Mouse (Mus musculus) forebrain, embryonic 14.5 days (tissue): Measurements from ENCODE around the gene Rbm42. TPM values are rescaled to one million over a fixed set of nuclear protein-coding genes. Genes with fewer than 3 reads are reported as not detected.

ENCODE experiments used
- ATAC-seq: fragments of 200-750 bp; cut with Nextera tagmentation; 2 replicates; pipeline ENCODE4 v1.8.0; 2017; ENCODE audit warnings: mild to moderate bottlenecking, moderate library complexity
- DNase-seq: peaks from one replicate; pipeline ENCODE4 v3.0.0-alpha.2; 2015; ENCODE audit warnings: low spot score
- H3K27ac ChIP-seq: fragments of 300-500 bp; sonication (generic); 2 replicates; pipeline ENCODE4 v1.5.1; 2014; ENCODE audit warnings: low read depth, mild to moderate bottlenecking, control low read depth, low read length, moderate library complexity
- H3K27me3 ChIP-seq: fragments of 300-500 bp; sonication (generic); replicated peaks from 2 replicates; pipeline ENCODE4 v1.6.1; 2014; ENCODE audit warnings: low read length, control low read depth, mixed read lengths; ENCODE audit not compliant: control insufficient read depth, insufficient read depth
- H3K36me3 ChIP-seq: fragments of 300-500 bp; sonication (generic); 2 replicates; pipeline ENCODE4 v1.6.1; 2014; ENCODE audit warnings: low read length, control low read depth; ENCODE audit not compliant: control insufficient read depth, insufficient read depth
- H3K4me1 ChIP-seq: fragments of 300-500 bp; sonication (generic); 2 replicates; pipeline ENCODE4 v1.6.1; 2014; ENCODE audit warnings: antibody characterized with exemption, low read length, control low read depth; ENCODE audit not compliant: control insufficient read depth, insufficient read depth
- H3K4me2 ChIP-seq: fragments of 300-500 bp; sonication (generic); 2 replicates; pipeline ENCODE4 v1.6.1; 2014; ENCODE audit warnings: mild to moderate bottlenecking, control low read depth, low read length
- H3K4me3 ChIP-seq: fragments of 300-500 bp; sonication (generic); 2 replicates; pipeline ENCODE4 v1.5.1; 2014; ENCODE audit warnings: low read depth, low read length, control low read depth
- H3K9ac ChIP-seq: fragments of 300-500 bp; sonication (generic); 2 replicates; pipeline ENCODE4 v1.6.1; 2014; ENCODE audit warnings: mild to moderate bottlenecking, low read length, control low read depth, moderate library complexity
- H3K9me3 ChIP-seq: fragments of 300-500 bp; sonication (generic); replicated peaks from 2 replicates; pipeline ENCODE4 v1.6.1; 2016; ENCODE audit warnings: low read length, control low read depth, mixed read lengths; ENCODE audit not compliant: control insufficient read depth
- WGBS: fragments of 180-500 bp; shearing (Covaris S2); extraction: QIAGEN DNeasy Blood & Tissue Kit; methylation state at CpG from one replicate; pipeline ENCODE4 v1.1.7; 2014; 5-methylcytosine and 5-hydroxymethylcytosine counted together
- polyA plus RNA-seq: library from polyadenylated mRNA; unstranded; fragments of >200 nt; fragmentation: Nextera tagmentation; extraction: Ambion mirVana; gene quantifications from 2 replicates; pipeline ENCODE4 v1.2.1, GENCODE M21; 2014

The Rbm42 gene
- polyA plus RNA-seq, 1 experiment from 2014 or later: 120 TPM

- Histone ChIP-seq H3K4me3 (no peak overlapping the region), H3K4me1 (no peaks in the 10 kb centered on the region), H3K9me3 (no peaks in the 10 kb centered on the region), H3K36me3 (0 out of 2 replicates have a peak, but pooled peaks cover under 1% of the 10 kb centered on the region), H3K27ac (no peak overlapping the region), H3K4me2 (no peak overlapping the region), H3K27me3 (no peaks in the 10 kb centered on the region), H3K9ac (no peak overlapping the region; the same call in 1 of the 2 replicates)
- ATAC-seq (no peak), DNase-seq (no peak)
- WGBS: 63% methylated on average over 7 of the region's 7 CpGs
Observed at GRCm38 (mm10) chr7:30610043-30610442, 40.1 kb downstream of the Rbm42 start.

GRCm38 (mm10) chr7:30608476-30608875, 41.6 kb downstream of the Rbm42 start:
- Histone ChIP-seq H3K27me3 (no peaks in the 10 kb centered on the region), H3K36me3 (no peaks in the 10 kb centered on the region), H3K9ac (peak overlapping the region; percentile 5; the same call in 1 of the 2 replicates), H3K4me3 (no peak overlapping the region), H3K4me1 (no peaks in the 10 kb centered on the region), H3K9me3 (no peaks in the 10 kb centered on the region), H3K4me2 (no peak overlapping the region), H3K27ac (no peak overlapping the region)
- ATAC-seq: no peak
- 48% methylated on average over 16 of the region's 16 CpGs for WGBS
- no peak for DNase-seq

DNA sequence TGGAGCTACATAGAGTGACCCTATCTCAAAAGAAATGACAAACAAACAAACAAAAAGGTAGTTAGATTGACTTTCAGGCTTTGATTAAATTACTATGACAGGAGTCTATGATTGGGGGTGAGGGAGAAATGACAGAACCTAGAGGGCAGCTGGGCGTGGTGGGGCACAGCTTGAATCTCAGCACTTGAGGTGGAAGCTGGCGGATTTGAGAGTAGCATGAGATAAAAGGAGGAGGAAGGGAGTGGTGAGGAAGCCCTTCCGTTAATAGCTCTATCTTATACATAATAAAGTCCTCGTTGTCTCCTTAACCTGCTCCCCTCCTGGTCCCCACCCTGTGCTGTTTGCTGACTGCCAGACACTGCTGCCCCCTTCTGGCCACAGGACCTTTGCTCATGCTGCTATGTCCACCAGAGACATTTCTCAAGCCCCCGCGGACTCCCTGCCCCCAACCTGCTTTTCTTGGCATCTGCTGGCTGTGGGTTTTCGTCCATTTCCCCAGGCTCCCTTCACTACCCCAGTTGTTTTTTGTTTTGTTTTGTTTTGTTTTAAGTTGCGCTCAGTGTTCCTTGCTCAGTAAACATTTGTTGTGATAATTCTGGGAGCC, 42.3 kb downstream of the Rbm42 start:
- no peaks in the 10 kb centered on the region for H3K4me1 ChIP-seq
- no peak overlapping the region for H3K27ac ChIP-seq
- H3K9me3 ChIP-seq: no peaks in the 10 kb centered on the region
- H3K36me3 ChIP-seq: no peaks in the 10 kb centered on the region
- WGBS: 31% methylated on average over 8 of the region's 8 CpGs
- ATAC-seq: peak; percentile 42; the same call in 1 of the 2 replicates
- DNase-seq: peak; percentile 54
- H3K27me3 ChIP-seq: no peaks in the 10 kb centered on the region
- H3K4me3 ChIP-seq: no peak overlapping the region
- no peak overlapping the region for H3K4me2 ChIP-seq
- no peak overlapping the region; the same call in 1 of the 2 replicates for H3K9ac ChIP-seq

GRCm38 (mm10) chr7:30604944-30605343, 45.2 kb downstream of the Rbm42 start:
- Histone ChIP-seq H3K4me1 (no peaks in the 10 kb centered on the region), H3K27me3 (no peaks in the 10 kb centered on the region), H3K4me3 (no peak overlapping the region), H3K4me2 (no peak overlapping the region), H3K9ac (no peak overlapping the region), H3K36me3 (no peaks in the 10 kb centered on the region), H3K9me3 (no peaks in the 10 kb centered on the region), H3K27ac (no peak overlapping the region)
- no peak for DNase-seq
- ATAC-seq: no peak
- 87% methylated on average over 8 of the region's 8 CpGs for WGBS

GRCm38 (mm10) chr7:30604424-30604823, 45.7 kb downstream of the Rbm42 start:
- DNase-seq: no peak
- Histone ChIP-seq H3K27ac (no peak overlapping the region), H3K4me1 (no peaks in the 10 kb centered on the region), H3K36me3 (no peaks in the 10 kb centered on the region), H3K4me3 (no peak overlapping the region), H3K9ac (no peak overlapping the region), H3K27me3 (no peaks in the 10 kb centered on the region), H3K9me3 (no peaks in the 10 kb centered on the region), H3K4me2 (no peak overlapping the region)
- no peak for ATAC-seq
- 58% methylated on average over 8 of the region's 8 CpGs for WGBS

GRCm38 (mm10) chr7:30602583-30602982, 47.5 kb downstream of the Rbm42 start:
- no peak for DNase-seq
- no peak overlapping the region for H3K4me2 ChIP-seq
- no peaks in the 10 kb centered on the region for H3K4me1 ChIP-seq
- no peak overlapping the region for H3K27ac ChIP-seq
- ATAC-seq: no peak
- 64% methylated on average over 3 of the region's 3 CpGs for WGBS
- no peaks in the 10 kb centered on the region for H3K9me3 ChIP-seq
- H3K9ac ChIP-seq: no peak overlapping the region
- no peak overlapping the region for H3K4me3 ChIP-seq
- H3K27me3 ChIP-seq: no peaks in the 10 kb centered on the region
- H3K36me3 ChIP-seq: no peaks in the 10 kb centered on the region

DNA sequence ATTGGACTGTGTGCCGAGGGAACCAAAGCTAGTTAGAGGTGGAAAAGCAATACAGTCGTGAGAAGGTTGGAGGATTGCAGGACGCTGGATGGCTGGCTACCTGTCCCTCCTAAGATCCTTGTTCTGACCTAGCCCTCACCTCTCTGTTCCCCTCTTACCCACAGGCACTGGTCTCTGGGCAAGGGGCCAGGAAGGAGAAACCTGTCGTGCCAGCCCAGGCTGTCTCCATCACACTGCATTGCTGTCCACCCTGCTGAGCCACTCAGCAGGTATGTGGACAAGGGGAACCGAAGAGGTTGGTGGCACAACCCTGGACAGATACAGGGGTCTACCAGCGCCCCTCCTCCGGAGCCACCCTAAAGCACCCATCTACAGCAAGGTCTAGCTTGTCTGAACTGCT, 49.5 kb downstream of the Rbm42 start:
- Histone ChIP-seq H3K4me1 (no peaks in the 10 kb centered on the region), H3K4me2 (no peak overlapping the region), H3K4me3 (no peak overlapping the region), H3K27me3 (no peaks in the 10 kb centered on the region), H3K27ac (peak overlapping the region; percentile 49; the same call in 1 of the 2 replicates), H3K9me3 (no peaks in the 10 kb centered on the region), H3K9ac (peak overlapping the region; percentile 30; the same call in 1 of the 2 replicates), H3K36me3 (no peaks in the 10 kb centered on the region)
- ATAC-seq (no peak), DNase-seq (no peak)
- 63% methylated on average over 7 of the region's 7 CpGs for WGBS

DNA sequence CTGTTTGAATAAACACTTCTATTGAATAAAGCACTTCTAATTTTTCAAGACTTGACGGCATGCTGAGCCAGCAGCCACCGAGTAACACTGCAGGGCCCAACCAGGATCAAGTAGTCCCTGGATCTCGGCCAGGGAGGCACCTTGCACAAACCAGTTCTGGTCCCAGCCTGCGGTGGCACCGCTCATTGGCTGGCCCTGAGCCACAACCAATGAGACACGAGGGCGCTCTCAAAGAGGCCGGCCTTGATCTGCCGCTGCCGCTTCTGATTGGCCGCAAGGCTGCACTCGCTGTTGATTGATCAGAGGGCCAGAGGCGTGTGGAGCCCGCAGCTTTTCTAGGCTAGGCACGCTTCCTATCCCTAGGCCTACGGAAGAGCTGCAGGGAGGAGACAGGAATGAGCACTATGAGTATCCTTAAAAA, 50.2 kb downstream of the Rbm42 start:
- ATAC-seq (peak; percentile 98), DNase-seq (peak; percentile 99)
- WGBS: under 1% methylated on average over 16 of the region's 16 CpGs
- Histone ChIP-seq H3K4me1 (no peaks in the 10 kb centered on the region), H3K4me3 (peak overlapping the region; percentile 13; the same call in 1 of the 2 replicates), H3K27me3 (no peaks in the 10 kb centered on the region), H3K9me3 (no peaks in the 10 kb centered on the region), H3K27ac (peak overlapping the region; percentile 49; the same call in 1 of the 2 replicates), H3K36me3 (no peaks in the 10 kb centered on the region), H3K4me2 (peak overlapping the region; percentile 42), H3K9ac (peak overlapping the region; percentile 30; the same call in 1 of the 2 replicates)

GRCm38 (mm10) chr7:30598786-30599185, 51.3 kb downstream of the Rbm42 start, which contains the start of gene Zbtb32:
TSS of gene Zbtb32 (minus strand) at chr7:30598909.
- ATAC-seq: no peak
- H3K4me1 ChIP-seq: no peaks in the 10 kb centered on the region
- no peak within 1 kb of the TSS; the same call in 1 of the 2 replicates for H3K27ac ChIP-seq
- no peaks in the 10 kb centered on the region for H3K36me3 ChIP-seq
- 91% methylated on average over 12 of the region's 12 CpGs for WGBS
- no peaks in the 10 kb centered on the region for H3K27me3 ChIP-seq
- H3K9ac ChIP-seq: no peak within 1 kb of the TSS
- DNase-seq: no peak
- H3K4me3 ChIP-seq: peak within 1 kb of the TSS; percentile 13; the same call in 1 of the 2 replicates
- no peaks in the 10 kb centered on the region for H3K9me3 ChIP-seq
- H3K4me2 ChIP-seq: peak within 1 kb of the TSS; percentile 42
